Mouse (Mus musculus) midbrain, embryonic 13.5 days (tissue): ENCODE measurements around the gene Rasgef1c. TPM values are rescaled to one million over a fixed set of nuclear protein-coding genes. Genes with fewer than 3 reads are reported as not detected.

Source experiments
- ATAC-seq: fragments of 200-750 bp; cut with Nextera tagmentation; 2 replicates; pipeline ENCODE4 v1.8.0; 2017; ENCODE audit warnings: mild to moderate bottlenecking, moderate TSS enrichment, moderate library complexity
- H3K27ac ChIP-seq: fragments of 300-500 bp; sonication (generic); 2 replicates; pipeline ENCODE4 v1.5.1; 2015; ENCODE audit warnings: inconsistent platforms, mild to moderate bottlenecking, moderate library complexity
- H3K27me3 ChIP-seq: fragments of 300-500 bp; sonication (generic); 2 replicates; pipeline ENCODE4 v1.6.1; 2015; ENCODE audit warnings: mild to moderate bottlenecking, inconsistent platforms
- H3K36me3 ChIP-seq: fragments of 300-500 bp; sonication (generic); 2 replicates; pipeline ENCODE4 v1.6.1; 2015; ENCODE audit warnings: mild to moderate bottlenecking, inconsistent platforms
- H3K4me1 ChIP-seq: fragments of 300-500 bp; sonication (generic); replicated peaks from 2 replicates; pipeline ENCODE4 v1.6.1; 2015; ENCODE audit warnings: inconsistent platforms
- H3K4me2 ChIP-seq: fragments of 300-500 bp; sonication (generic); replicated peaks from 2 replicates; pipeline ENCODE4 v1.6.1; 2015; ENCODE audit warnings: moderate library complexity, mild to moderate bottlenecking, inconsistent platforms
- H3K4me3 ChIP-seq: fragments of 300-500 bp; sonication (generic); replicated peaks from 2 replicates; pipeline ENCODE4 v1.5.1; 2015; ENCODE audit warnings: mild to moderate bottlenecking, inconsistent platforms
- H3K9ac ChIP-seq: fragments of 300-500 bp; sonication (generic); replicated peaks from 2 replicates; pipeline ENCODE4 v1.6.1; 2015; ENCODE audit warnings: mild to moderate bottlenecking, inconsistent platforms
- H3K9me3 ChIP-seq: fragments of 300-500 bp; sonication (generic); 2 replicates; pipeline ENCODE4 v1.6.1; 2016; ENCODE audit warnings: mild to moderate bottlenecking, inconsistent platforms
- WGBS: fragments of 180-500 bp; shearing (Covaris S2); methylation state at CpG from one replicate; pipeline ENCODE4 v1.1.7; 2015; 5-methylcytosine and 5-hydroxymethylcytosine counted together
- polyA plus RNA-seq: library from polyadenylated mRNA; unstranded; fragments of >200 nt; fragmentation: Nextera tagmentation; extraction: Ambion mirVana; gene quantifications from 2 replicates; pipeline ENCODE4 v1.2.1, GENCODE M21; 2015

The Rasgef1c gene
- 8.2 and 9.5 TPM in 2 replicates for polyA plus RNA-seq

DNA sequence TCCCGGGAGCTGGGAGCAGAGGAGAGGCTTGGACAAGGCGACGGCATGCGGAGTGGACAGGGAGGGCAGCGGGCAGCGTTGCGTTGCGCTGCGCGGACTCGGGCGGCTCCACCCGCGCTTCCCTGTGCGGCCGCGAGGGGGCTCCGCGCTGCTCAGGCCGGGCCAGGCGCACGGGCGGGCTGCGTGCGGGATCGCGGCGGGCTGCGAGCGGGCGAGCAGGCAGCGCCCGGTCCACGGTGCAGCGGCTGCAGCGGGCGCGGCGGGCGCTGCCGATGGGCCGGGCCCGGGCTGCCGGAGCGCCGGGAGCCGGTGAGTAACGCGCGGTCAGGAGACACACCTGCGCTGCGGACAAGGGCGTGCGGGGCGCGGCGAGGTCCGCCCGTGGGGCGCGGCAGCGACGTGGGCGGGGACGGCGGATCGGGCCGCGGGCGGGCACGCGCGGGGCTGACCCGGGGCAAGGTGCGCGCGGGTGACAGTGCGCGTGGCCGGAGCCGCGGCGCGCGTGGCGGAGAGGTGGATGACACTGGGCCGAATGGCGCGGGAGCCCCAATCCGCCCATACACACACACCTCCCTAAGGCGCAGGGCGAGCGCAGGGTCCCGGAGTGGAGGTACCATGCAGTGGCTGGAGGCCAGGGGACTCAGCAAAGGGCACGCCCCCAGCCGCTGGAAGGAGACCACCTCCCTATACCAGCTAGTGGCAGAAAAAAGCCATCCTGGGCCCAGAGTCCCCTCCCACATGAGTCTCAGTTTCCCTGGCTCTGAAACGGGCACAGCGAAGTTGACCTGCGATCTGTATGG lies at the start of gene Rasgef1c:
TSS of gene Rasgef1c (plus strand) at position 177 of the 800 bp plus-strand sequence.
- Histone ChIP-seq H3K4me3 (peak within 1 kb of the TSS; percentile 76), H3K4me2 (peak within 1 kb of the TSS; percentile 91), H3K9ac (peak within 1 kb of the TSS; percentile 82), H3K36me3 (no peaks in the 10 kb centered on the region), H3K9me3 (no peaks in the 10 kb centered on the region), H3K27ac (peak within 1 kb of the TSS; percentile 44; the same call in 1 of the 2 replicates), H3K4me1 (peaks cover 12% of the 10 kb centered on the region), H3K27me3 (peaks cover 34% of the 10 kb centered on the region)
- peak; percentile 95 for ATAC-seq
- WGBS, result 3% methylated on average over 67 of the region's 99 CpGs

DNA sequence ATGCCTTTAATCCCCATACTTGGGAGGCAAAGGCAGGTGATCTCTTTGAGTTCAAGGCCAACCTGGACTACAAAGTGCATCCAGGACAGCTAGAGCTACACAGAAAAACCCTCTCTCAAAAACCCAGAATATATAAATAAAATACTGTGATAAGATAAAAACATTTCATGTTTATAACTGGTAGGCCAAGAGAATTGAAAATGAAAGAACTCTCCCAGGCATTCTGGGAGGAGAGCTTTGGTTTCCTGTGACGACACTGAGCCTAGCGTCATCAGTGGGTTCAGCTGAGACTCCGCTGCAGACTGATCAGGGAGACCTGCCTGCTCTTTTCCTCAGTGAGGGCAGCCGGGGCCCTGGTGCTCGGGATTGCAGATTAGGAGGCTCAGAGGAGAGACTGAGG lies 46.5 kb upstream of the Rasgef1c start:
- Histone ChIP-seq H3K27me3 (no peaks in the 10 kb centered on the region), H3K4me2 (no peak overlapping the region), H3K9ac (no peak overlapping the region), H3K4me3 (no peak overlapping the region), H3K4me1 (peaks cover 4% of the 10 kb centered on the region), H3K27ac (no peak overlapping the region), H3K9me3 (no peaks in the 10 kb centered on the region), H3K36me3 (peaks cover 24% of the 10 kb centered on the region)
- WGBS, result 75% methylated on average over 5 of the region's 5 CpGs
- ATAC-seq, result no peak

DNA sequence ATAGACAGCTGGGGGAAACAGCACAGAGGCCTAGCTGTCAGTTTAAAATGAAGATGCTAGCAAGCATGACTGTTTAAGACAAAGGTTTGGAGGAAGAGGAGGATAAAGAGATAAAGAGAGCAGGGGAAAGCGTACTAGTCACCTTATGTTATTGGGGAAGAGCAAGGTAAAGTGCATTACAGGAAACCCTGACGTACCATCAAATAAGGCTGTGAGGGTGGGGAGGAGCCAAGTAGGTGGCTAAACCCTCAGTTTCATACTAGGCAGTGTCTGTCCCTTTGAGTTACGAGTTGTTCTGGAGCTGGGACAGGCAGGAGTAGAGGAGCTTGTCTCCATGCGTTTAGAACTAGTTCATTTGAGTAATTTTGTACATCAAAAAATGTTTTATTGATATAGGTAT lies 40.5 kb upstream of the Rasgef1c start:
- Histone ChIP-seq H3K4me1 (no peaks in the 10 kb centered on the region), H3K9ac (no peak overlapping the region), H3K9me3 (no peaks in the 10 kb centered on the region), H3K4me3 (no peak overlapping the region), H3K4me2 (no peak overlapping the region), H3K36me3 (peaks cover 19% of the 10 kb centered on the region), H3K27ac (no peak overlapping the region), H3K27me3 (no peaks in the 10 kb centered on the region)
- WGBS, result 95% methylated on average over 4 of the region's 4 CpGs
- ATAC-seq, result no peak

DNA sequence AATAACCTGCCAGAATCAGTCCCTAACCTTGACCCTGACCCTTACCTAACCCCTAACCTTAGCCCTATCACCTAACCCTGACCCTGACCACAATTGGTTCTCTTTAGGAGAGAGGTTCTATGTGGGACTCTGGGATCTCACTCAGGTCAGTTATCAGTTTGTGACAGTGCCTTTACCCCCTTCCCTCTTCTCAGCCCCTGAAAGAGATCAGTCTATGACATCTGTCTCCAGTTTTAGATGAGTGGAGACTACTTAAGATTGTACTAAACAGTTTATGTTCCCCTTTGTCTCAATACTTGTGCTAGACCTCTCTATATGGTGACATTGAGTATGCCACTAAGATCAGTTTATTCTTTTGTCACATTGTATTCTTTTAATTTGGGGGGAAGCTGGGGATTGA lies 37.7 kb upstream of the Rasgef1c start:
- Histone ChIP-seq H3K9me3 (no peaks in the 10 kb centered on the region), H3K4me2 (no peak overlapping the region), H3K36me3 (peaks cover 27% of the 10 kb centered on the region), H3K27me3 (no peaks in the 10 kb centered on the region), H3K4me1 (no peaks in the 10 kb centered on the region), H3K4me3 (no peak overlapping the region), H3K27ac (no peak overlapping the region), H3K9ac (no peak overlapping the region)
- ATAC-seq, result no peak

- H3K27me3 ChIP-seq, result no peaks in the 10 kb centered on the region
- H3K4me1 ChIP-seq, result no peaks in the 10 kb centered on the region
- no peak overlapping the region for H3K27ac ChIP-seq
- no peak for ATAC-seq
- WGBS, result 82% methylated on average over 5 of the region's 5 CpGs
- H3K4me2 ChIP-seq, result no peak overlapping the region
- peaks cover 39% of the 10 kb centered on the region for H3K36me3 ChIP-seq
- no peak overlapping the region for H3K9ac ChIP-seq
- no peaks in the 10 kb centered on the region for H3K9me3 ChIP-seq
- H3K4me3 ChIP-seq, result no peak overlapping the region
Measured at GRCm38 (mm10) chr11:49867320-49867719, 34.3 kb upstream of the Rasgef1c start.

DNA sequence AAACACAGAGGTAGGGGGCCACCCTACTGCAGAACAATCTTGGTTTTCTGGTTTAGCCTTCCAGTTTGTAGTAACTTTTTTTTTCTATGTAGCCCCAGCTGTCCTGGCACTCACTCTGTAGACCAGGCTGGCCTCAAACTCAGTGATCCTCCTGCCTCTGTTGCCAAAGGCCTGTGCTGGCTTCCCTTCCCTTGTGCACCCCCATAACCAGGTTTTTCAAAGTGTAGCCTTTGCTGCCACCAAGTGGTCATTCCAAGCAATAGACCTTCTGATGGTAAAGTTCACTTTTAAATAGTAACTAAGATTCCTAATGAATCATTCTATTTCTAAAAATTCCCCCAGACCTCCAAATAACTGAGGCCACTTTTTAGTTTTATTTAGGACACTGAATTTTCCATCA lies 31.9 kb upstream of the Rasgef1c start:
- peaks cover 52% of the 10 kb centered on the region for H3K36me3 ChIP-seq
- H3K27ac ChIP-seq, result no peak overlapping the region
- no peak overlapping the region for H3K4me2 ChIP-seq
- no peaks in the 10 kb centered on the region for H3K4me1 ChIP-seq
- H3K9ac ChIP-seq, result no peak overlapping the region
- H3K9me3 ChIP-seq, result no peaks in the 10 kb centered on the region
- H3K27me3 ChIP-seq, result no peaks in the 10 kb centered on the region
- 0 out of 2 replicates have a peak, but pooled peaks have one; percentile 75 for ATAC-seq
- no peak overlapping the region for H3K4me3 ChIP-seq

- ATAC-seq, result peak; percentile 62; the same call in 1 of the 2 replicates
- no peak overlapping the region for H3K27ac ChIP-seq
- H3K9me3 ChIP-seq, result no peaks in the 10 kb centered on the region
- peaks cover 55% of the 10 kb centered on the region for H3K36me3 ChIP-seq
- H3K4me3 ChIP-seq, result no peak overlapping the region
- no peaks in the 10 kb centered on the region for H3K4me1 ChIP-seq
- WGBS, result 66% methylated on average over 6 of the region's 6 CpGs
- no peak overlapping the region for H3K9ac ChIP-seq
- H3K4me2 ChIP-seq, result no peak overlapping the region
- no peaks in the 10 kb centered on the region for H3K27me3 ChIP-seq
Measured at GRCm38 (mm10) chr11:49871914-49872313, 29.7 kb upstream of the Rasgef1c start.

DNA sequence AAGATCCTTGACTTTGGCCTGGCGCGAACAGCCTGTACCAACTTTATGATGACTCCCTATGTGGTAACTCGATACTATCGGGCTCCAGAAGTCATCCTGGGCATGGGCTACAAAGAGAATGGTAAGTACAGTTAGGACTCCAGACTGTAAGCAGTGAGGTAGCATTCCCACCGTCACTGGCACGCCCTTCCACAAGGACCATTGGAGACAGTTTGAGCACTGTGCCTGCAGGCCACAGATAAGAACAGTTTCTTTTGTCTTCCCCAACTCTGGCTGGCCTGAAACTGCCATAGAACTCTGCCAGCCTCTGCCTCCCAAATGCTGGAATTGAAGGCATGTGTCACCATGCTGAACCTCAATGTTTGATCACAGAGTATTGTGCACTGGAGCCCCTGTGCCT lies 28.9 kb upstream of the Rasgef1c start:
- Histone ChIP-seq H3K4me1 (peaks cover 6% of the 10 kb centered on the region; the same call in 1 of the 2 replicates), H3K9me3 (no peaks in the 10 kb centered on the region), H3K27ac (no peak overlapping the region), H3K4me3 (no peak overlapping the region), H3K27me3 (no peaks in the 10 kb centered on the region), H3K9ac (no peak overlapping the region), H3K36me3 (peaks cover 53% of the 10 kb centered on the region), H3K4me2 (no peak overlapping the region)
- 93% methylated on average over 6 of the region's 6 CpGs for WGBS
- no peak for ATAC-seq

- Histone ChIP-seq H3K9ac (no peak overlapping the region), H3K4me3 (no peak overlapping the region), H3K4me2 (no peak overlapping the region), H3K36me3 (peaks cover 66% of the 10 kb centered on the region), H3K27ac (peak overlapping the region; percentile 44; the same call in 1 of the 2 replicates), H3K4me1 (peaks cover 6% of the 10 kb centered on the region; the same call in 1 of the 2 replicates), H3K9me3 (no peaks in the 10 kb centered on the region), H3K27me3 (no peaks in the 10 kb centered on the region)
- WGBS, result 94% methylated on average over 8 of the region's 8 CpGs
- no peak for ATAC-seq
Measured at GRCm38 (mm10) chr11:49876948-49877817, 24.5 kb upstream of the Rasgef1c start.

- Histone ChIP-seq H3K9me3 (no peaks in the 10 kb centered on the region), H3K4me2 (no peak overlapping the region), H3K4me3 (no peak overlapping the region), H3K27me3 (no peaks in the 10 kb centered on the region), H3K36me3 (peaks cover 67% of the 10 kb centered on the region), H3K4me1 (peaks cover 6% of the 10 kb centered on the region; the same call in 1 of the 2 replicates), H3K9ac (no peak overlapping the region), H3K27ac (no peak overlapping the region)
- 97% methylated on average over 3 of the region's 3 CpGs for WGBS
- no peak for ATAC-seq
Measured at GRCm38 (mm10) chr11:49879950-49880642, 21.5 kb upstream of the Rasgef1c start.

DNA sequence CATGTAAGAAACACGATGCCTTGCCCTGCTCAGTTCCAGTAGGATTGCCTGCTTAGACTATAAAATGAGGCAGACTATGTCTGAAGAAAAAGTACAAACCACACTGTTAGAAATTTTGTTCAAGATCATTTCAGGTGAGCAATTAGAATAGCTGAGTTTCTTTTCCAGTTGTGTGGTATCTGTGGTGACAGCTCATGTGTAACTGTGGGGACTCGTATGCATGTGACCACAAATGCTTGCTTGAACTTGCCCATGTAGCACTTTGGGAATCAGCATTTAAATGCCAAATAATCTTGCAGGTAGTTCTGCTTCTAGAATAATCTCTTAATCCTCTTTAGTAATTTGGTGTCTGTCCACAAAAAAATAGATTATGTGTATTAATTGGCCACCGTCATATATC lies 18.2 kb upstream of the Rasgef1c start:
- Histone ChIP-seq H3K9ac (no peak overlapping the region), H3K36me3 (peaks cover 60% of the 10 kb centered on the region), H3K9me3 (no peaks in the 10 kb centered on the region), H3K4me3 (no peak overlapping the region), H3K4me1 (peaks cover 1% of the 10 kb centered on the region), H3K27ac (no peak overlapping the region), H3K27me3 (no peaks in the 10 kb centered on the region), H3K4me2 (no peak overlapping the region)
- 95% methylated on average over 3 of the region's 3 CpGs for whole genome bisulfite sequencing
- ATAC-seq, result no peak

GRCm38 (mm10) chr11:49888469-49888868 lies 13.2 kb upstream of the Rasgef1c start:
- peaks cover 4% of the 10 kb centered on the region for H3K4me1 ChIP-seq
- WGBS, result 82% methylated on average over 5 of the region's 5 CpGs

More at GRCm38 (mm10) chr11:49888469-49888868, 13.2 kb upstream of the Rasgef1c start:
- Histone ChIP-seq H3K4me2 (no peak overlapping the region), H3K9me3 (no peaks in the 10 kb centered on the region), H3K27me3 (no peaks in the 10 kb centered on the region), H3K4me3 (no peak overlapping the region), H3K9ac (no peak overlapping the region), H3K27ac (no peak overlapping the region), H3K36me3 (peaks cover 25% of the 10 kb centered on the region)
- ATAC-seq, result no peak
